Mouse (Mus musculus): ENCODE results near the gene Zc2hc1b. TPM values are rescaled to one million over a fixed set of nuclear protein-coding genes. Genes with fewer than 3 reads are reported as not detected.
"Not testable (repeated sequence)": the region's sequence is repeated elsewhere in the genome, so short reads cannot be mapped to it uniquely, and the experiment has no call there.

Gene Zc2hc1b
- total RNA-seq (2021) = not detected

DNA sequence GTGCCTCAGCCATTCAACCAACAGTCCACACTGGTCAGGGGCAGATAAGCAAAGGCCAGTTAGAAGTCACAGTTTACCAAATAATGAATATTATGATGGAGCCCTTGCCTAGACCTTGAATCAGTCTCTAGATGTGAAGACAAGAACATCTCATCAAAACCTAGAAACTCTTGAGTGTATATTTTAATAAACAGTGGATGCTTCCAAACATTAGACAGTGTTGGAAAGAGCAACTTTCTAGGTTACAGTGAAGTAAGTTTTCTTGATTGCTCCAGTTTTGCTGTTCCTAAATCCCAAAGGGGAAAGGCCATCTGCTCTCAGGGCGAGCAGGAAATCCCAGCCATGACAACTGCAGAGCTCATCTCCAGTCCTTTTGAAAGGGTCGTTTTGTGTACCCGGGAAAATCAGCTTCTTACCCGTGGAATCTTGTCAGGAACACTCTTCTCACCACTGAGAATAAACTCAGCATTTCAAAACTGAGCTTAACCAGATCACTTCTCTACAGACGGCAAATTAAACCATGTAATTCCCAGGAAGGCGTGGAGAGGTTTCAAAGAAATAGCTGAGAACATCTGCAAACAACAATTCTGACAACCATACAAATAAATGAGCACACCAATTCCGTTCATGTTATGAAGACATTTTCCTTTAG is at the start of gene Zc2hc1b:
TSS of gene Zc2hc1b (minus strand) at position 51 of the 652 bp plus-strand sequence.
- no peak for DNase-seq (ENCODE audit: low spot score in 2 of 2)
- intact Hi-C loops (cut with DNase I) = no loop called here

- DNase-seq (ENCODE audit: low spot score in 2 of 2) = peak in 1 of 2 experiments; percentile 19
- intact Hi-C loops (cut with DNase I) = no loop called here
These were observed 47.7 kb upstream of the Zc2hc1b start for GRCm38 (mm10) chr10:13225377-13226063.

GRCm38 (mm10) chr10:13222135-13222534 is 44.3 kb upstream of the Zc2hc1b start:
- intact Hi-C loops (cut with DNase I) = no loop called here

GRCm38 (mm10) chr10:13220061-13220460 is 42.2 kb upstream of the Zc2hc1b start:
- intact Hi-C loops (cut with DNase I) = no loop called here
- no peak for DNase-seq (ENCODE audit: low spot score in 2 of 2)

More at GRCm38 (mm10) chr10:13222135-13222534, 44.3 kb upstream of the Zc2hc1b start:
- DNase-seq (ENCODE audit: low spot score in 2 of 2) = no peak

- intact Hi-C loops (cut with DNase I) = no loop called here
These were observed 36.1 kb upstream of the Zc2hc1b start for GRCm38 (mm10) chr10:13213956-13214355.

GRCm38 (mm10) chr10:13212829-13213228 is 35.0 kb upstream of the Zc2hc1b start:
- intact Hi-C loops (cut with DNase I) = no loop called here
- no peak for DNase-seq (ENCODE audit: low spot score in 2 of 2)

More at GRCm38 (mm10) chr10:13213956-13214355, 36.1 kb upstream of the Zc2hc1b start:
- no peak for DNase-seq (ENCODE audit: low spot score in 2 of 2)

DNA sequence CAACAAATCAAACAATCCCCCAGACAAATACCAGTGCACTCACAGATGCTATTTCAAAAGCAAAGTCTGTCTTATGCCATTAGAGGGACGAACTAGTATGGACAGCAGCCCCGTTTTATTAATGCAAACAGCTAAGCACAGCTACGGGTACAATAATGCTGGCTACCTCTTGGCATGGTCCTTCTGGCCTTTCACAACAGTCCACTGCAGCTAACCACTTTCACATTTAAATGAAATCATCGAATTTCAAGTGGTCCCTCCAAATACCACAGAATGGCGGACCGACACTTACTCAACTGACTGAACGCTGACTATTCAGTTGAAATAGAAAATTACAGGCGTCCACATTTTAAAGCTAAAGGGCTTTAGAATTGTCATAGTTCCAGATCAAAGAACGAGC is 34.5 kb upstream of the Zc2hc1b start:
- no peak for DNase-seq (ENCODE audit: low spot score in 2 of 2)
- intact Hi-C loops (cut with DNase I) = no loop called here

- intact Hi-C loops (cut with DNase I) = no loop called here
- no peak for DNase-seq (ENCODE audit: low spot score in 2 of 2)
These were observed 32.3 kb upstream of the Zc2hc1b start for GRCm38 (mm10) chr10:13209930-13210637.

DNA sequence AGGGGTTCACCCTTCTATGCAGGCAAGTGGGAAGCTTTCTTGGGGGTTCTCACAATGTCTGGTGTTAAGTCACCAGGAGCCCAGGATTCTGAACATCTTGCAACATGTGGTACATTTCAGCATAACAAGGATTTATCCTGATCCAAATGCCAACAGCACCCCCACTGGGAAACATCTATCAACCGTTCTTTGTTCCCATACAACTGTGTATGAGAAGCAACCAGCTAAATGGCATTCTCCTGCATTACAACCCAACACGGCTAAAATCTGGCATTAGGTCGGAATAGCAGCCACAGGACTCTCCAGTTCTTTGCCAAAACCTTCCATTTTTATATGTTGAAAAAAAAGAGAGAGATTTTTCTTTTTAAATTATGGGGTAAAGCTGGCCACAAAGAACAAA is 31.7 kb upstream of the Zc2hc1b start:
- intact Hi-C loops (cut with DNase I) = no loop called here
- DNase-seq (ENCODE audit: low spot score in 2 of 2) = no peak

DNA sequence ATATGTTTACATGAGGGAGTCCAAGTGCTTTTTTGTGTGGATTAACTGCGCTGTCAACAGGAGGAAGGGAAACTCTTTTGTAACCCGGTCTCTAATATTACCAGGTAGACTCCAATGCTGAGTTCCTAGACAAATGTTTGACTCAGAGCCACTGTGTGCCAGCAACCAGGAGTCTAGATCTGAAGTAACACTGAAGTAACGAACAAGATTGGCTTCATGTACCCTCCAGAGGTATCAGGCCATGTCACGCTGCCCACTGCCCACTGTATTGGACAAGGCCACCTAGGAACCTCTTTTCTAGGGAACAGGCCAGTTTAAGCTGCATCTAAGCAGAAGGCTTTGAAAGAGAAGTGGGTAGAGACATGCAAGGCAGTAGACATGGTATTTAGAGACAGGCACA is 31.2 kb upstream of the Zc2hc1b start:
- no peak for DNase-seq (ENCODE audit: low spot score in 2 of 2)
- intact Hi-C loops (cut with DNase I) = no loop called here

- DNase-seq (ENCODE audit: low spot score in 2 of 2) = no peak
- intact Hi-C loops (cut with DNase I) = no loop called here
These were observed 24.0 kb upstream of the Zc2hc1b start for GRCm38 (mm10) chr10:13201741-13202293.

DNA sequence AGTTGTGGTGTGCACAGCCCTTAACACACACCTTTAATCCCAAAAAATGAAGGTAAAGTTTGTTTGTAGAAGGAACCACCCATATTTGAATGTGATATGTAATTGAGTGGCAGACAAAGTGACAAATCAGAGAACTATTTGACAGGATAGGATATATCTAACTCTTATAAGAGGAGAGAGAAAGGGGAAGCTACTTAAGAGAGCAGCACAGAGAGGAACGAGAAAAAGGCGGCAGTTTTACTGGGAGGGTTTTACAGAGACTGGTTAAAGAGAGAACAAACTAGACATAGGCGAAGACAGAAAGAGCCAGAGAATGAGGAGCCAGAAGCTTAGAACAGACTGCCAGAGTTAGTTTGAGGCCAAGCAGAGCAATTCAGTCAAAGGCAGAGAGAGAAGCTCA is 23.0 kb upstream of the Zc2hc1b start:
- no peak for DNase-seq (ENCODE audit: low spot score in 2 of 2)
- intact Hi-C loops (cut with DNase I) = no loop called here

GRCm38 (mm10) chr10:13199234-13199633 is 21.4 kb upstream of the Zc2hc1b start:
- intact Hi-C loops (cut with DNase I) = no loop called here
- DNase-seq (ENCODE audit: low spot score in 2 of 2) = no peak

- no peak for DNase-seq (ENCODE audit: low spot score in 2 of 2)
- intact Hi-C loops (cut with DNase I) = no loop called here
These were observed 19.2 kb upstream of the Zc2hc1b start for GRCm38 (mm10) chr10:13196872-13197507.

DNA sequence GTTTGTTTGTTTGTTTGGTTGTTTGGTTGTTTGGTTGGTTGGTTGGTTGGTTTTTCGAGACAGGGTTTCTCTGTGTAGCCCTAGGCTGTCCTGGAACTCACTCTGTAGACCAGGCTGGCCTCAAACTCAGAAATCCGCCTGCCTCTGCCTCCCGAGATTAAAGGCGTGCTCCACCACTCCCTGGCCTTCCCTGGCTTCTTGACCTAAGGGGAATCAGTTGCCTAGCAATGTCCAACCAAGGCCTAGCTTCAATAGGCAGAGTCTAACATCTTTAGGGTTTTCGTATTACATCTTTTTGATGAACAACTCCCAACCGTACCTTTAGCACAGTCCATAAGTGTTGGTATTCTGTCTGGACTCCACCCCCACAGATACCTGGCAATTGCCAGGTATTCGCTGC is 15.7 kb upstream of the Zc2hc1b start:
- intact Hi-C loops (cut with DNase I); DNase-seq (ENCODE audit: low spot score in 2 of 2): not testable (repeated sequence)

- peak; percentile 95 to 97 for DNase-seq (ENCODE audit: low spot score in 2 of 2)
- intact Hi-C loops (cut with DNase I) = no loop called here
These were observed 15.0 kb upstream of the Zc2hc1b start, which contains the start of gene Ltv1 for GRCm38 (mm10) chr10:13192731-13193351. TSS of gene Ltv1 (minus strand) at chr10:13193168.

DNA sequence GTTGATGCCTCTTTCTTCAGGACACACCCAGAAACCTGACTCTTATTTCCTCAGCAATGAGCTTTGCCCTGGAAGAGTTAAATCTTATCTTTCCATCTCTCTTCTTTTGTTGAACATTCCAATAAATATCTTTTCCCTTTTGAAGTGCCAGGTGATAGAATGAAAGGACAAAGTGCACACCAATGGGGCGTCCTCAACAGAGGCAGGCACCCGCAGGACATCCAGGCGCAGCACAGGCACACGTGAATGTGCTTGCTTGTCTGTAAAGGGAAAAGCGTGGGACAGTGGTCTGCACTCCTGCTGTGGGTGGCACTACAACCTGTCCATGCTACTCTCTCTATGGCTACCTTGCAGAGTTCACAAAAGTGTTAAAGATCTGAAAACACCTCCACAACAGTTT is 12.1 kb upstream of the Zc2hc1b start:
- no peak for DNase-seq (ENCODE audit: low spot score in 2 of 2)
- intact Hi-C loops (cut with DNase I) = no loop called here

- intact Hi-C loops (cut with DNase I) = no loop called here
- DNase-seq (ENCODE audit: low spot score in 2 of 2) = no peak
These were observed 8.9 kb upstream of the Zc2hc1b start for GRCm38 (mm10) chr10:13186754-13187153.

DNA sequence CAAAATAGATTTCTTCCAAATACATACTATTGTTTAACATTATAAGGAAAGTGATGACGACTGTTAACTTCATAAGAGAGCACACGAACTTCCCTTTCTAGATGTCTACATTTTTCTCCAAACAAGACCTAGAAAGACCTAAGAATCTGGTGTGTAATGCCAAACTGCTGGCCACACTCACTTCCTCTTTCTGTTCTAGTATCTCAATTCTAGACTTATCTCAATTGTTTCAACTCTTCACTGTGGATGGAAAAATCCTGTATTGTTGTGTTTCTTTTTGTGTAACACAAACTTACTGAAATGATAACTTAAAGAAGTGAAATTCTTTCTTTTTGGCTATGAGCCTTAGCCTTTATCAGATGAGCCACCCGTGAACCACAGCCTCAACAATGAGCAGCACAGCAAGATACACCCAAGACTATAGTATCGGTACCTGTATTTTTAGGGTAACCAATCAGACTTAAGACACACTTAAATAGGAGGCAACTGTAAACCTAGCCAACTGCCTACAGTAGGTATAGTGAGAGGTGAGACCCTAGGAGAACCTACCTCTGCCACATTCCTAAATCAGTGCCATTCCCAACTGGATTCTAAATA is 6.4 kb upstream of the Zc2hc1b start:
- intact Hi-C loops (cut with DNase I) = no loop called here
- no peak for DNase-seq (ENCODE audit: low spot score in 2 of 2)

All from left cerebral cortex, postnatal 25 days (tissue).